Mouse (Mus musculus): ENCODE data around the gene Tnfaip8l3.
"Not testable (repeated sequence)": the region's sequence is repeated elsewhere in the genome, so short reads cannot be mapped to it uniquely, and the experiment has no call there.

Tnfaip8l3 gene

GRCm38 (mm10) chr9:54068032-54068649, at the start of gene Tnfaip8l3:
Gene Tnfaip8l3, minus strand, starts transcription at chr9:54068388.
- peak; percentile 48 for DNase-seq (ENCODE audit: low spot score)

DNA sequence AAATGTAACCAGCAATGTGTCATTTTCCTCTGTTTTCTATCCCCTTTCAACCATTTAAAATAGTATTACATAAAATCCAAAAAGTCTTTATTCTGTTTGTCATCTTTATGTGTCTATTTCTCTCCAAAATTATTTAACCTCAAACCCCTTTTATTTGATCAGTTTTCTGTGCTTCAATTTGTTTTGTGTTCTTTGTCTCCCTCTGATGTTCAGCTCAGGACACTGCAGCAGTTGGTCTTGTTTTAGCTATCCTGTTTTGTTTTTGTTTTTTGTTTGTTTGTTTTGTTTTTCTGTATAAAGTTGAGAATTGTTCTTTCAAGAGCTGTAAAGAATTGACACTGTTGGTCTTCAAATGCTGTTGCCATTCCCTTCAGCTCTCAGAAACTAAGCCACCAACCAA, 44.5 kb upstream of the Tnfaip8l3 start:
- peak; percentile 11 for DNase-seq (ENCODE audit: low spot score)

DNA sequence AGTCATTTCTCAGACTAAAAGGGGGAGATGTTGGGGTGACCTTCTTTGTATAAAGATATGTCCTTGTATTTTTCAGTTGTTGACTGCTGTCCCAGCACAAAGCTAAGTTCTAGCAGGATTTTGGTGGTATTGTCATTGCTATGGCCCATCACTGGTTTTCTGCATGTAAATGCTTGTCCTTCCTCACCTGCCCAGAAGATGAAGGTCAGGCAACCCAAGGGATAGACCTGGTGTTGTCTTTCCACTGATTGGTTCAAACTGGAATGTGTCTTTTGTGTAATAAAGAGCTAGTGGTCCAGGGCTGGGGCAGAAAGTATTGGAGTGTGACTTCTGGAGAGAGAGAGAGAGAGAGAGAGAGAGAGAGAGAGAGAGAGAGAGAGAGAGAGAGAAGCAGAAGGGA, 30.4 kb upstream of the Tnfaip8l3 start:
- no peak for DNase-seq (ENCODE audit: low spot score)

GRCm38 (mm10) chr9:54097091-54097490, 28.9 kb upstream of the Tnfaip8l3 start:
- no peak for DNase-seq (ENCODE audit: low spot score)

DNA sequence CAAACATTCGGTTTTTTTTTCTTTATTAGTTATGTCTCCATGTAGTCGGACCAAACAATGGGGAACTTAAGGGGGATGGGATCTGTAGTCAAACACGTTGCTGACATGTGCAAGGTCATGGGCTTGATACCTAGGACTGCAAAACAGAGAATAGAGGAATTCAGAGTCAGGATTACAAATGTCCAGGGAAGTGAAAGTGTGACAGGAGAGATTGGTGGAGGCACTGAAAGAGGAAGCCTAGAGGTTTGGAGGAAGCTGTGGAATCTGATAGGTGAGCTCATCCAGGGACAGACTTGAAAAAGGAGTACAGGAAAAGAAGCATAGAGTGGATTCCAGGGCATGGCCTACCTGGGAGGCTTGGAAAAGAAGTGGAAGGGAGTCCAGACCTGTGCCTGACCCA, 16.1 kb upstream of the Tnfaip8l3 start:
- no peak for DNase-seq (ENCODE audit: low spot score)

- DNase-seq (ENCODE audit: low spot score): no peak
These were observed 9.6 kb upstream of the Tnfaip8l3 start for GRCm38 (mm10) chr9:54077740-54078139.

- DNase-seq (ENCODE audit: low spot score): no peak
These were observed 6.7 kb upstream of the Tnfaip8l3 start for GRCm38 (mm10) chr9:54074901-54075300.

DNA sequence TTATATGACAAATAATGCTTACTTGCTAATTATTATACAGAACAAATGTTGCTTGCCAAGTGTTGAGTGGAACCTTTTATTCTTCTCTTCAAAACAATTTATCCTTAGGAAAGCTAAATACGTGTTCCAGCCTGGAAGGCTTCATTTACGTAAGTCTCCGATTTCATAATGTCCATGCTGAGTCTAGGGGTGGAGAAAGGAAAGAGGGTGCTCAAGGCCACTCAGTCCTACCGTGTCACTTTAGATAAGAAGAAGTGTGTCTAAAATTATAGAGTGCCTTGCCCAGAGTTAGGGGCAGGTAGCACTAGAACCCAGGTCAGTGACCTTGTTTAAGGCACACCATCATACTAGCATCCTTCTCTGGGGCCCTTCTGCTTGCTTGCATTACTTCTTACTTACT, 5.5 kb upstream of the Tnfaip8l3 start:
- no peak for DNase-seq (ENCODE audit: low spot score)

GRCm38 (mm10) chr9:54071474-54072095, 3.4 kb upstream of the Tnfaip8l3 start:
- DNase-seq (ENCODE audit: low spot score): no peak

GRCm38 (mm10) chr9:54069204-54069603, 1.0 kb upstream of the Tnfaip8l3 start:
- DNase-seq (ENCODE audit: low spot score): no peak

DNA sequence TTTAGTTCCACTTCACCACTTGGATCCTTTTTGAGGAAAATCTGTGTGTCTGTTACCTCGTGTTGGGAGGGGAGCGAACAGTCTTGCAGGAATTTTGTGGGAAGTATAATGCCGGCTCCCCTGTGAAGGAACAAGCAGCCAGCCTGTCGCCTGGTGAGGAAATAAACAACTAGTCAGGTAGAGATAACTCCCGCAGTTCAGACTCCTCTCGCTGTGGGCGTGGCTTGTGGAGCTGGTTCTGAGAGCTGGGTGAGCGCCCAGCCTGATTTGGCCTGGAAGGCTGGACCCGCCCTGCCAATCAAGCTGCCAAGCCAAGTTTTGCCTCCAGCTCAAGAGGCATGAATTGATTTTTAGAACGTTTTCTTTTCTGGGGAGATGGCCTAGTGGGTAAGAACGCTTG, 589 bp upstream of the Tnfaip8l3 start:
- peak; percentile 81 for DNase-seq (ENCODE audit: low spot score)

- peak; percentile 35 for DNase-seq (ENCODE audit: low spot score)
These were observed 551 bp downstream of the Tnfaip8l3 start for GRCm38 (mm10) chr9:54067642-54068031.

- DNase-seq (ENCODE audit: low spot score): no peak
These were observed 3.4 kb downstream of the Tnfaip8l3 start for GRCm38 (mm10) chr9:54064836-54065235.

DNA sequence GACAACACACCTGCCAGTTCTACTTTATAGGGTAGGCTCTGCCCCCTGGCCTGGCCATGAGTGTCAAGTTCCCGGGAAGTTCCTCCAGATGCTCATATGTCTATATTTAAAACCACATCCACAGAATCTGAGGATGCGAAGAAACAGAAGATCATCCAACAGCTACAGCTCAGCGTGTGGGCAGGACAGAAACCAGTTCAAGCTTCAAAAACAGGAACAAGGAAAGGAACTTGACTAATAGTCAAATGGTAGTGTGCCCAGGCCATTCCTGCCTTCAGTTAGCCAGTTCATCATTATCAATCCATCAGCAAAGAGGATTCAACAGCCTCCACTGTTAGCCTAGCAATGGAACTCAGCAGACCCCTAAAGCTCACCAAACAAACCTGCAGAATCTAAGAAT, 4.5 kb downstream of the Tnfaip8l3 start:
- no peak for DNase-seq (ENCODE audit: low spot score)

DNA sequence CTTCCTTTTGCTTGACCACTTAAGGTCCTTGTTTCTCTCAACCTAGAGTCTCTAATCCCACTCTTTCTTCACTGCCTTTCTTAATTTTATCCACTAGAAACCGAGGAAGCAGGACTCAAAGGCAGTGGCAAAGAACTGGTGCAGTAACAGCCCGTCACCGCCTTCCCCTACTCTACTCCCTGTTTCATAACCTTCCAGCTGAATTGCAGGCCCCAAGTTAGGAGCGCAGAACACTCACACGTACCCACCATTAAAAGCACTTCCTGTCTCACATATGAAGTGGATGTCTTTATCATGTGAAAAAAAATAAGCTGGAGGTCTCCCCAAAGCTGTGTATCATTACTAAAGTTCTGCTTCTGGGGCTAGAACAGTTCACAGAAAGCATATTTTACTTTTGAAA, 6.5 kb downstream of the Tnfaip8l3 start:
- DNase-seq (ENCODE audit: low spot score): no peak

DNA sequence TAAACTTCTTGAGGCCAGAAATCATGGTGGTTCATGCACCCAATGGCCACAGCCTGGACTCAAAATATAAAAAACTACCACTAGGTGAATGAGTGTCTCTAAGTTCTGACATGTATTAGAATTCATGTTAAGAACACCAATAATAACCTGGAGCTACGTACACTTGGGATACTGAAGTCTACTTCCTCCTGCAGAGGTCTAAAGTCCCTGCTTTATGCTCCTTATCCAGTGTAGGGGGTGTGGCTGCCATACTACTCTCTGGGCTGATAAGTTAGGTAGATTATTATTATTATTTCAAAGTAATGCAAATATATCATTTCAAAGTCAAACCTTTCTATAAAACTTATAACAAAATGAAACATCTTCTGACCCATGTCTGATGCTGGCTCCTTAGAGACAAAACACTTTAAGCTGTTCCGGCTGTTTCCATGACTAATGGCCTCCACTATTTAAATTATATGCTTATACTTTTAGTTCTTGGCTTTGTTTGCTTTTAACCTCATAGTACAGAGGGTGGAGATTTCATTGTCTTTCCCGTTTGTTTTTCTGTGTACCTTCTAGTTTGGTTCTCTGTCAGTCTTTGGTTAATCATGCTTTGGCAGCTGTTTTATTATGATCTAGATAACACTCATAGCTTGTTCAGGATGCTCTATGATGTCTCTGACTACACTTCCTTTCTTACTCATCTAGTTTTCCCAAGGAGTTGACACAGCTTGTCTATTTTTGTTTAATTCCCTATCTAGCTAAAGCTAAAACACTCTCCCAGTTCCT, 16.7 kb downstream of the Tnfaip8l3 start:
- DNase-seq (ENCODE audit: low spot score): no peak

DNA sequence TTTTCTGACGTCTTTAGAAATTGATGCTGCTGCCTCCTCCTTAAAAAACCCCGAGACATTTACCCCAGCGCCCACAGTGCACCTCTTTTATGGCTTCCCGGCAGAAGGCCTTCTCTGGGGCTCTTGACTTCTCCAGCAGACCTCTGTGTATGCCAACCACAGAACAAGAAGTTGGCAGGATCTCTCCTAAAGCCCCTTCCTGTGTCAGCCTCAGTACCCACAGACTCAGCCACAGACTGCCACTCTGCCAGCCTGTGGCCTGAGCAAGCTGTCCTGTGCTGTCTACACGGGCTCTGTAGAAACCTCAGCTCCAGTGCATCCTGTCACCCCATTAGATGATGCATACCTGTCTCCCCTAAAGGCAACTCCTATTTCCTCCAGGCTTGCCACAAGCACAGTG, 19.2 kb downstream of the Tnfaip8l3 start:
- no peak for DNase-seq (ENCODE audit: low spot score)

- DNase-seq (ENCODE audit: low spot score): no peak
These were observed 25.1 kb downstream of the Tnfaip8l3 start for GRCm38 (mm10) chr9:54043067-54043466.

DNA sequence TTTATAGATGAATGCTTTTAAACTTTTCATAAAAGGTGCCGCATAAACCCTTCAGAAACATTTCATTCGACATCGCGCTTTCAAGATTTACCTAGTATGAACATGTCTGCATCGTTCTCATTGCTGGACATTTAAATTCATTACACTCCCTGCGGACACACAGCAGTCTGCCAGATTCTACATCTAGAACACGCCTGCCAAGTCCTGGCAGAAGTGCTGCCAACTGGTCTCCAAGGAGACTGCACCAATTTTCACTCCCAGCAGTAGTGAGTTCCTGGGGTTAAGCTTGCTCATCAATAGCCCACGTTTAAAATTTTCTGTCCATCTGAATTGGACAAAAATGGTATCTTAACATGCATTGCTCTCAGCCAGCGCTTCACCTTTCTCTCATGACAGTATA, 30.5 kb downstream of the Tnfaip8l3 start:
- DNase-seq (ENCODE audit: low spot score): no peak

- DNase-seq (ENCODE audit: low spot score): no peak
These were observed 33.5 kb downstream of the Tnfaip8l3 start for GRCm38 (mm10) chr9:54034691-54035090.

GRCm38 (mm10) chr9:54022795-54023194, 45.4 kb downstream of the Tnfaip8l3 start:
- no peak for DNase-seq (ENCODE audit: low spot score)

DNA sequence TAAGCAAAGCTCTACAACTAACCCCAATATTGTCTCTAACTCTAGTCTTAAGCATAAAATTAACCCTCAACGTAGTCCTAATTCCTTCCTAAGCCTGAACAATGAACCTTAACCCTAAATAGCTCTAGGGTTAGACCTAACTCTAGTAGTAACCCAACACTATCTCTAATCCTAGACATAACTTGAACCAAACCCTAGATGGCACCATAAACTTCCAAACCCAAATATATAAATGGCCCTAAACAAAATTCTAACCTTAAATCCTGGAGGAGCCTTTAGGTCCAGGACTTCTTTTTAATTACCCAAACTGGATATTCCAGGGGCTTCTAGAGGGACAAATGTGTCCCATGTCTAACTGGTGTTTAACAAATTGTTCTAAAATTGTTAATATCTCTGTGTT, 73.7 kb downstream of the Tnfaip8l3 start:
- no peak for DNase-seq (ENCODE audit: low spot score)

DNA sequence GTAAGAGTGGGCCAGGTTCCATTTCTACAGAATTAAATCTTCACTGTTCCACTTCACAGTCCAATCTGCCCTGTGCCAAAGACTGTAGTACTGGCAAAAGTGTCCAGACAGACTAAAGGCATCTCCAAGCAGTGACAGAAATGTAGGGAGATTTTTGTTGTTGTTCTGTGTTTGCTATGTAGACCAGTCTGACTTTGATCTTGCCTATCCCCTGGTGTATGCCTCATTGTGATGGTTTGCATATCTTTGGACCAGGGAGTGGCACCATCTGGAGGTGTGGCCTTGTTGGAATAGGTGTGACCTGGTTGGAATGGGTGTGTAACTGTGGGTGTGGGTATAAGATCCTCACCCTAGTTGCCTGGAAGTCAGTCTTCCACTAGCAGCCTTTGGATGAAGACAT, 75.6 kb downstream of the Tnfaip8l3 start:
- DNase-seq (ENCODE audit: low spot score): not testable (repeated sequence)
